Mouse (Mus musculus) frontal cortex, adult (tissue): ENCODE measurements around the gene Pla2g2f.

Experiments
- ATAC-seq: cut with Nextera tagmentation; 2 replicates; pipeline ENCODE4 v1.9.2; 2017; ENCODE audit warnings: mild to moderate bottlenecking, moderate library complexity, mixed read lengths; ENCODE audit not compliant: low TSS enrichment

The Pla2g2f gene

DNA sequence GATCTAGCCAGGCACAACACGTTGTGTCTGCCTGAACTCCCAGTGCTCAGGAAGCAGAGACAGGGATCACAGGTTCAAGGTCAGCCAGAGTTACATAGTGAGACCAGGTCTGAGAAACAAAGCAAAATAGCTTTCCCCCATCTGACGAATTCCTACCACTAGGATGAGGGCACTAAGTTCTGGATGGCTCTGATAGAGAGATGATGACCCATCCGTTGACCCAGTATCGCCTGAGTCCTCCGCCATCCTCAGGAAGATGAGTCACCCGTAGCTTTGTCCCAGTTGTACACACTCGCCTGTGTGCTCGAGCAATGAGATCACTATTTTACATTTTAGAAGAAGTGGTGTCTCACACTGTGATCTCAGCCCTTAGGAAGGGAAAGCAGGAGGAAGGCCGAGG is 4.8 kb upstream of the Pla2g2f start:
- no peak for ATAC-seq

DNA sequence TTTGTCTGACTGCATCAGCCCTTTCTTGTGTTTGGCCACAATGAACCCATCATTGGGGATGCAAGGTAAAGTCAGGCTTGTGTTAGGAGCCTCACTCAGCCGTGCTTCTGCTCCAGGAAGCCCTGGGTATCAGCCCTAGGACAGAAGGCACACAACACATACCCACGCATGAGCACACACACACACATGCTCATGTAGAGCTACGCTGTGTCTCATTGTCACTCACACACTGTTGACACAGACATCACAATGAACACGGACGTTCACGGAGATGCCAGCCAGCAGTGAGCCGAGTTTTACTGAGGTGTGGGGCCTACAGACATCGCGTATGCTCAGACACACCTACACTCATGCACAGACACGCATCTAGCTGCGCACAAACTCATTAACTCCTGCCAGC is 1.4 kb downstream of the Pla2g2f start:
- ATAC-seq, result 0 out of 2 replicates have a peak, but pooled peaks have one; percentile 13

DNA sequence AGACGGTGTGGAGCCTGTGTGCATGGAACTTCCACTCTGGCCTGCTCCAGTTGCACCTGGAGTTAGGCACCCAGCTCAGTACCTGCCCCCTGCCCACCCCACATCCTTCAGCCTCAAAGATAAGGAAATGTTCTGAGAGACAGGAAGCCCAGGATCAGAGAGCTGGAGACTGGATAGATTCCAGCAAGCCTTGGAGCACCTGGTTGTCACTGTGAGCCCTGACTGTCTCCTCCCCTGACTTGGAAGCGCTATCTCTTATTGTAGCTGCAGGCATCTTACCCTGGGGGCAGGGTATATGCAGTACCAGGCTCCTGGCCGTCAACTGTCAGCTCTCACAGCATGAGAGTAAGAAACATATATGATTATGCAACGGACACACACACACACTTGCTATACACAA is 2.0 kb downstream of the Pla2g2f start:
- no peak; the same call in 1 of the 2 replicates for ATAC-seq

DNA sequence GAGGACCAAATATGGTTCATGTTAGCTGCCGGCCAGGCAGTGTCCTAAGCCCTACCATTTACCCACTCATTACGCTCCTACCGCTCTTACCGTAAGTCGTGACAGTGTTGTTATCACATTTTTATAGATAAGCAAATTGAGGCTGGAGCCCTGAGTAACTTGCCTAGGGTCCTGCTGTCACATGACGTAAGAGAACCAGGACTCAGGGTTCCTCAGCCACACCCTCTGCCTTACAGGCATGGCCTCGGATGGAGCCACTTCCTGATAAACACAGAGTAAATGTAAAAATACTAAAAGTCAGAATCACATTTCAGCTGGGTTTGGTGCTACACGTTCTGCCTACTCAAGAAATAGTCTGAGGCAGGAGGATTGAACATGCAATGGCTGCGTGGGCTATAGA is 3.0 kb downstream of the Pla2g2f start:
- ATAC-seq, result no peak

DNA sequence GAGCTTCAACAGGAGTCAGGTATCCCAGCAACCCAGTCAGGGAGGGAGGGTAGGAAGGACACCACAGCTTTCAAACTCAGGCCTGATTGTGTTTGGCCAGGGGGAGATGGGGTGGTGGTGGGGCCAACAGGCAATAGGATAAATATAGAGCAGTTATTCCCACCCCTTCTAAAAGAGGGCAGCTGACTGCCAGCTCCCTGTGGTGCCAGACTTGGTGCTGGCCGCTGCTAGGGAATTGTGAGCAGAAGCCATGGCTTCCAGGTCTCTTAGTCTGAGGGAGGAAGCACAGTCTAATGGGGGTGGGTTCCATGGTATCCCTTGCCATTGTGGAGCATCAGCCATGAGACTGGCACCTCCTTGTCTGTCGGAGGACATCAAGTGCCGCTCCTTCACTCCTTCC is 3.8 kb downstream of the Pla2g2f start:
- no peak for ATAC-seq

DNA sequence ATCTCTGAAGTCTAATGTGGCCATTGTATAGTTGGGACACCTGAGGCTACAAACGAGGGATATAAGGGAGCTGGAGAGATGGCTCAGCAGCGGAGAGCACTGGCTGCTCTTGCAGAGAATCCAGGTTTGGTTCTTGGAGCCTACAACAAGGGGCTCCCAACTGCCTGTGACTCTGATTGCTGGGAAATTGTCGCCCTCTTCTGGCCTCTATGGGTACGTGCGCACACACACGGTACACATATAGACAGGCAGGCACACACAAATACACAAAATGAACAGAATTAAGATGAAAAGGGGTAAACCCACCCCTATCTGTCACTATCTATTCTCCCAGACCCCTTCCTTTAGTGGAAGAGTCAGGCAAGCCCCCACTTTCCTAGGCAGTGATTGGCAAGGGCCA is 4.8 kb downstream of the Pla2g2f start:
- no peak for ATAC-seq

DNA sequence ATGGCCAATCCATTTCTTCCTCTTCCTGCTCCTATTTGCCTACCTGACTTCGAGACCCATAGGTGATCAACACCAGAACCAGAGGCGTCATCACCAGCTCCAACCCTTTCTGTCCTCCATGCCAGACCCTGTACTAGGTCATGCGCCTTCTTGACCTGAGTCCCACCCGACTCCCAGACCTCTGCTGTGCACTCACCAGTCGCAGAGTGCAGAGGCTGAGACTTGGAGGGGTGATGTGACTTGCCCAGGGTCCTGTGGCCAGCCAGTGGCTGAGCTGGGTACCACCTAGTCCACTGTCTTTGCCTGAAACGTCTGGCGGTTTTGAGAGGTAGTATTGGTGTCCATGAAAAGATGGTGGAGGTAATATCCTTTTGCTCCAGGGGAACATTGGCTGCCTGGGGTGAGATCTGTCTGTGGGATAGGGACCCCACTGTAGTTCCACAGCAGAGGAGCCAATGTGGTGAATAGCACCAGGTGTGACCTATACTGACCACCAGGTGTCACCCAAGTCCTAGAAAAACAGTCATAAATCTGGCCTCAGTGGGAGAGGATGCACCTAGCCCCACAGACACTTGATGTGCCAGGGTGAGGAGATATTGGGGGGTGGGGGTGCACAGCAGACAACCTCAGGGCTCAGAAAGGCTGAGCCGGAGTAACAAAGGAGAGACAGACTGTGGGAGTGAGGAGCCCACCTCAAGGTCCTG is 8.9 kb downstream of the Pla2g2f start:
- peak; percentile 38; the same call in 1 of the 2 replicates for ATAC-seq

DNA sequence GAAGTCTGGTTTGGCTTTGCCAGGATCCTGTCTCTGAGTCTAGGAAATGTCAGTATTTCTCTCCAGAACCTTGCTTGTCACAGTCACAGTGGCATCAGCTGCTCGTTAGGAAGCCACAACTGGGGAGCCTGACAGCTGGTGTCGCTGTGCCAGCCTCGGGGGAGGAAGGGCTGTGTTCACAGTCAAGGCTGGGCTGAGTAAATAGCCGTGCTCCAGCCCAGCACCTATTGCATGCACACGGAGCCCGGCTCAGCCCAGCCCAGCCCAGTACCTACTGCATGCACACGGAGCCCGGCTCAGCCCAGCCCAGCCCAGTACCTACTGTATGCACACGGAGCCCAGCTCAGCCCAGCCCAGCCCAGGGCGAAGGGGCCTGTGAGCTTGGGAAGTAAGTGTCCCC is 9.6 kb downstream of the Pla2g2f start:
- peak; percentile 76 for ATAC-seq

DNA sequence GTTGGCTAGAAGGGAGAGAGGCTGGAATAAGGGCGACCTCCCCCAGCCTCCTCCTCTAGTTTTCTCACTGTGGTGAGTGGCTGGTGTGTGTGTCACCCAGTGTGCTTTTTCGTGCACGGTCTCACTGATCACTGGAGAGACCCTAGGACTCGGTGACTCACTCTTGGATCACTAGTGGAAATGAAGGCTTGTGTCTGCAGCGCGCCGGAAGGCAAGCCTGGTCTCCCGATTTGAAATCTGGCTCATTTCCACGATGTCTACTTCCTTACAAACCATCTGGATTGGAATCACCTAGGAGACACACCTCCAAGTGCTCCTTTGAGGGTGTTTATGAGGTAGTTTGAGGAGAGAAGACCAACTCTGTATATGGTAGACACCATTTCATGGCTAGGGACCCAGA is 10.6 kb downstream of the Pla2g2f start:
- ATAC-seq, result no peak

DNA sequence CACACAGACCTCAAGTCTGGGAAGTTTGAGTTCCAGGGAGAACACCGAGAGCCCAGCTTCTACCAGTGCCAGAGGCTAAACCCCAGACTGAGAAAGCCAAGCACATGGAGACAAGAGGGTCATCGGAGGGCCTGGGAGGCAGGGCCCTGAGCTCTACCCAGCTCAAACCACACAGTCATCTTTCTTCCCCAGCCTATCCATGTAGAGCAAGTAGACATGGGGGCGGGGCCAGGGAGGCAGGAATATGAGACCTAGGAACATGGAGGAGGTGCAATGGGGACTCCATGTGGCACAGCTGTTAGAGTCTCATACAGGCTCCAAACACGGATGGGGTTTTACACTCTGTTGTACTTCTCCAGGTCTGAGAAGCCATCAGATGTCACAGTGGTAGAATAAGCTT is 11.5 kb downstream of the Pla2g2f start:
- no peak for ATAC-seq

DNA sequence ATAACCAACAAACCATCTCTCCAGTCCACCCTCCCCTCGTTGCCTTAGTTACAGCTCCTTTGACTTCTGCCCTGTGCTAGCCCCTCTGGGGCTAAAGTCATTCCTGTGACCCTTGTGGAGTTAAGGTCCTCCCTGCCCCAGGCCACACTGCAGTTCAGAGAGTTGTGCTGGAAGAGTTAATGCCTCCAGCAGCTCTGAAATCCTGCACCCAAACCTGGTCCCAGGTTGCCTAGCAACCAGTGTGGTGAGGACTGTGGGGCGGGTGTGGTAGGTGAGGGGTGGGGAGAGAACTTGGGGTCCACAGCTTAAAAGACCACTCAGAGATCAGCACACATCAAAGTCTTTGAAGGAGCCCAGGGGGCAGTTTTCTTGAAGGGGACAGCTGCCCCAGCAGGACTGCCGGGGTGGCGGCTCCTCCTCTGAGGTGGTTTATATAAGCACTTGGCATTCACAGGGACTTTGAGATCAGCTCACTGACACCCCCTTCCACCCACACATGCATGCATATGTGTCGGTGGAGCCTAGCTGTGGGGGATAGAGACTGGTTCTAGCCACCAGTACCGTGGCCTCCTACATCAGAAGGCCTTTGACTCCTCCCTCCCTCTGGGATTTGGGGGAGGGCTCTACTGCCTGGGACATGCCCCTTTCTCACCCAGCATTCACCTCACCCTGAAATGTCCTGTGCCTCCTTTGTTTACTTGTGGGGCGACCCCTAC is 18.1 kb downstream of the Pla2g2f start:
- peak; percentile 55 for ATAC-seq

DNA sequence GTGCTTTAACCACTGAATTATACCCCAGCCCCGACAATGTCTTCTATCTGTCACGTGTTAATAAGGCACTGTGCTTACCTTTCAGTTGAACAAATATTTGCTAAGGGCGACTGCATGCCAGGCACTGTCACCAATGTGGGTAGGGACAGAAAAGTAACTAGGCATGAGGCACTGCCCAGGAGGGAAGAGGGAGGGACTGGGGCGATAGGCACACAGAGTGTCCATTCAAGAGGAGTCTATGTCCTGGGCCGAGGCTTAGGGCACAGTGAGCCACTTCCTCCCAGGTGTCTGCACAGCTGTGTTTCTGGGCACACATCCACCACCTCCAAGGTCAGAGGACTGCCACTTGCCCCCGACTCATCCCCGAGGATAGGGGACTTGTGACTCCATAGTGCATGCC is 20.4 kb downstream of the Pla2g2f start, which contains the start of gene Ubxn10:
TSS of gene Ubxn10 (minus strand) at position 137 of the 400 bp plus-strand sequence.
- no peak for ATAC-seq

DNA sequence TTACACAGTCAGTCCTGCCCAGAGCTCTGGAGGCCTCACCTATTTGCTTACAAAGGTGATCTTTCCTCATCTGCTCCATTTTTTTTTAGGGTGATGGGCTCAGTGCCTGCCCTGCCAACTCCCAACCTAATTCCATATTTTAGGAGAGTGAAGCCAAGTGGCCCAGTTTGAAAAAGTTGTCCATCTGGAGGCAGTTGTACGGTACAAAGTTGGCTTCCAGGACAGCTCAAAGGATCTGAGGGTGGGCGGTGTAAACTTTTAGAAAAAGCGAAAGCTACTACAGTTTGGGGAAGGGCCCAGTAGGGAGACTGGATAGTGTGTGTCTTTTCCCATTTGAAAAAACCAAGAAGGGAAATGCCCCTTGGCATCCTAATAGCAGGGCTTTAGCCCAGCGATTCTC is 22.6 kb downstream of the Pla2g2f start:
- peak; percentile 47; the same call in 1 of the 2 replicates for ATAC-seq

DNA sequence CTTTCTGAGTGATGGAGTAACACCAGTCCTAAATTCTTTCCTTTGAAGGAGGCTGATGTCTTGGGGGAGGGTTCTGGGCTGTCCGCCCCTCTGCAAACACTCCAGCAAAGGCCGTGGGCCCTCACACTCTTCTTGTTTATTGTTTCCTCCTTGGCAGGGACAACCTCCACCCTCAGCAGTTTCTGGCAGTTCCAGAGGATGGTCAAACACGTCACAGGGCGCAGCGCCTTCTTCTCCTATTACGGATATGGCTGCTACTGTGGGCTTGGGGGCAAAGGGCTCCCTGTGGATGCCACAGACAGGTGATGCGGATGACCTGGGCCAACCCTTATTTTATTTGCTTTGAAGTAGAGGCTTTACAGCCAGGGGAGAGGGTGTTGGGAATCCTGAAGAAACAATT is 23.3 kb downstream of the Pla2g2f start:
- ATAC-seq, result no peak

DNA sequence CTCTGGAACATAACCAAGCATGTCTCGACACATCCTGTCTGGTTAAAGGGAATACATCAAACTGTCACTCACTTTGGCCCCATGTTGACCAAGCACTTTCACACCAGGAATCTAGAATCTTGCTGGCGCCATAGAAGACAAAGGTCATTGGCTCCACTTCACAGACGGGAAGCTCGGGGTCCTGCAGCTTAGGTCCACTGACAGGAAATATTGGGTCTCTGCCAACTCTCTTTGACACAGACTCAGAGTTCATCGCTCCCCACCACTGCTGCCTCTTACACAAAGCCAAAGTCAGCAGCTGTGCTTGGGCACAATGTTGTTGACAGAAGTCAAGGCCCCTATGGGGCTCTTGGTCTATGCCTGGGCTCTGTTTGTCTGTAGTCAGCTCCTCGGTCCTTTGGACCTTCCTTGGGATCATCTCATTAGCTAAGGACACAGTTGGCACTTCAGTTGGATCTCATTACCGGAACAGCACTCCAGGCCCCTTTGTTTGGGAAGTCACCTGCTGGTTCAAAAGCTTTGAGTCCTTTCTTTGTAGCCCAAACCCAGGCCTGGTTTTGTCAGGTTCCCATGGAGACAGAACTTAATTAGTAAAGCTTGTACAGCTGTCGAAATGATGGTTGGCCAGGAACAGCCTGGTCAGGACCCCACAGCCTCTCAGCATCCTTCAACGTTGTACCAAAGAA is 28.3 kb downstream of the Pla2g2f start:
- ATAC-seq, result no peak

DNA sequence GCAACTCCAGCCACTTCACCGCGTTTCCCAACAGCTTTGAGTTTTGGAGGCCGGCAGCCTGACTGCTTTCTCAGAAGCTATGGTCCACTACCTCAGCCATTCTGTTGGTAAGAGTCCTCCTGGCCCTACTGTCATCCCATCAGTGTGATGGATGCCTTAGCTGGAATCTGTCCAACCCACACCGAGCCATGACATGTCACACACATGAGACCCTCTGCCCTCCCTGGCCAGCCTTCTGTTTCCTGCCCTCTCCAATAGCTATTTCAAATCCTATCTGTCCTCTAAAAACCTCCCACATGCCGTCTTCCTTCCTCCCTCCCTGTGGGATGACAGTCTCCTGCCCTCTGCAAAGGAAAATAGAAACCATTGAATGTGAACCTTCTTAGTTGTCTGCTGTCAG is 31.7 kb downstream of the Pla2g2f start:
- no peak for ATAC-seq

DNA sequence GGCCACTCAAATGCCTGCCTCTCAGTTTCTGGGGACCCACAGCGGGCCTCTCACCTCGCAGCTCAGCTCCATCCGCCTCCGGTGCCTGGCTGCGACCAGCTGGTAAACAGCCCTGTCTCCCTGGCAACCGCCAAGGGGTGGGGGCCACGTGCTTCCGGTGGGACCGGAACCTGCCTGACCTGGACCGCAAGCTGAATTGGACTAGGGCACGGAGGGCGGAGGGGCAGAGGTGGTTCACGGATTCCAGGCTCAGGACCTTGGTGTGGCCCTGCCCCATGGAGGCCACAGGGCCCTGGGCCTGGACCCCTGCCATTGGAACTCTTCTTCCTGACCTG is 32.3 kb downstream of the Pla2g2f start:
- ATAC-seq, result no peak

DNA sequence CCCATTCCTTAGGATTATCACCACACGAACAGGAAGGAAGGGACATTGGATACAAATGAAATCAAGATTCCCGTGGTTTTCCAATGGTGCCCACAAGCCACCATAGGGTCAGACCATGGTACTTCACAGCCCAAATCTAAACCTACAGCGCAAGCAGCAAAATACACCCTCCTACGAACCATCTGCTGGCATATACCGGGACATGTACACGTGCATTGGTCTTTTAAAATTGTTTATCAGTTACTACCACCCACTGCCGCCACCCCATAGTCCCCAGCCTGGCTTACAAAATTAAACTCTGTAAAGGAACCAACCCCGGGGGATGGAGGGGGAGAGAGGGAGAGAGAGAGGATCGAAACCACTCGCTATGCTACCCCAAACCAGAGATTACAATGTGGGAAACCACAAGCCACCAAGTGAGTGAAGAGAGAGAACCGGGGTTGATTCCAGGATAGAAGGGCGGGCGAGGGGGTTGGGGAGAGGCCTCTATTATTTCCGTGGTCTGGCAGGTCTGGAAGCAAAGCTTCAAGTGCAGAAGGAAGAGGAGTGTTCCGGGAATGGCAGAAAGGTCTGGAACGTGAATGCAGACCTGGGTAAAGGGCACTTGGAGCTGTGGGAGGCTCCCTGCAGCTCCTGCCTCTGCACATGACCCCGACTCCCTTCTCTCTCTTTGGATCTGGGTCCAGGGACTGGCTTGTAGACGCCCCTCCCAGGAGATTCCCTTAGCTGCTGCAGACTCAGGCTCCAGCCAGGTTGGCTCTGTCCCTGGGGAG is 32.9 kb downstream of the Pla2g2f start, which contains the start of gene Pla2g2c:
TSS of gene Pla2g2c (plus strand) at position 439 of the 773 bp plus-strand sequence.
- ATAC-seq, result peak; percentile 25; the same call in 1 of the 2 replicates

DNA sequence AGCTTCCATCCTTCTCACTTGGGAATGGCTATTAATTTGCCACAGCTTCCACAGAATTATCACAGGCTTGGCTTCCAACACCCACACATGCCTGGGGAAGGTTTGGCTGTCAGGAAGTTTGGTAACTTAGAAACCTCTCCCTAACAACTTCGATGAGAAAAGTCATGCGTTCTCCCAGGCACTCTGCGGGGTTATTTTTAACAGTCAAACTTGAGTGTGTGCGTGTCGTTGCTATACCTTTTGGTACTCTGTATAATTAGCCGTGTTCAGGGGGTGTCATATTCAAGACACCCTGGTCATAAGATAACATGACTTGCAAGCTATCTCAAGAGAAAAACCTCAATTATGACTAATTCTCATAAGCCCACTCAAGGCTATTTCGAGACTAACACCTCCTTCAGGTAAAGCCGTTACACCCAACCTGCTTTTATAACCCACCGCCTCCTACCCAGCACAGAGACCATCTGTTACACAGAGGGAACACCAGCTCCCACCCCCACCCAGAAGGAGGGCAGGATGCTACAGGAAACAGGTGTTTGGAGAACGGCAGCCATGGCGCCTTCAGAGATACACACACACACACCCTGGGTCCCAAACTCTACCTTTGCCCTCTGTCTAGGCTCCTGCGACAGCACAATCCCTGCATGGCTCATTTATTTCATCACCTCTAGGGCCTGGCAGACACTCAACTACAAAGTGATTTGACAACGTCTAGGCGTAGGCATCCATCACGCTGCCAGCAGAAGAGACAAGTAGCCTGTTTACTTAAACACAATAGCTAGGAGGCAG is 33.7 kb downstream of the Pla2g2f start:
- peak; percentile 66 for ATAC-seq

DNA sequence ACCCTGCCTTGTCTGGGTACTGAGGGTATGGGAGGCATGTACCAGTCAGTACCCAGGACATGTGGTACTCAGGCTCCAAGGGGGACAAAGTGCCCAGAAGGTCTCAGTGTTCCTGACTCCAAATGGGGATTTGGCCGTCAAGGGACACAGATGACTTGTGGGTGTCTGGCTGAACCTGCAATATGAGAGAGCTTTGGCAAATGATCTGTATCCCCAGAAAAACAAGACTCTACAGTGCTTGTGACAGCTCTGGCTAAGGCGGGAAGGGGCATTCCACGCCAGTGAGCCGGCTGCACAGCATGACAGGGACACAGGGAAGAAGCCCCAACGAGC is 38.2 kb downstream of the Pla2g2f start:
- ATAC-seq, result no peak

DNA sequence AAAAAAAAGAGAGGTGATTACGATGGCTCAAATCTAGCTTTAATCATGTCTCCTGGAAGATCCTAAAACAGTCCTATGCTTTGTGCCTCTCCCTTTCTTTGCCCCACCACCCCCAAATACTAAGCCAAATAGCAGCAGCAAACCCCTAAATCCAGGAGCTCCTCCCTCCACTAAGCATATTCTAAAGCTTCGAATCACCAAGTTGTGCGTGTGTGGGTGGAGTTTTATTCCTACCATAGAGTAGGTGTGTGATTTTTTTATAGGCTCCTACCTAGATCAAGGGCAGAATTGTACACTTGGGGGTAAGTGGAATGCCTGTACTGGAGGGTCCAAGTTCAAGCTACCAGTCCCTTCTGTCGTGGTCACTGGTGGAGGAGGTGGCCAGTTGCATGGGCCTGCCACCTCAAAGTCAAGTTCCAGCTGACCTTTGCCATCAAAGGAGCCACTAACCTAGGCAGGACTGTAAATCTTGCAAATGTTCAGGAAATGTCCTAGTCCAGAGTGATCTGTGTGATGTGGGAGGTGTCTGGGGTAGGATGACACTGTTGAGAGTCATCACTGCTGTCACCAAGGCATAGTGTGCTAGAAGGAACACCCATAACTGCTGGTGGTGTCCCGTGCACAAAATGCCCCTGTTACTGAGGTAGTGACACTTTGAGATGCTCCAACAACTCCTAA is 38.7 kb downstream of the Pla2g2f start:
- ATAC-seq, result peak; percentile 22; the same call in 1 of the 2 replicates
